Mouse (Mus musculus): Measurements from ENCODE around the gene Slc17a5.

Slc17a5 gene

GRCm38 (mm10) chr9:78558586-78559214 lies 29.1 kb downstream of the Slc17a5 start:
- DNase-seq (ENCODE audit: low spot score), result peak; percentile 55

- no peak for DNase-seq (ENCODE audit: low spot score)
These were observed 30.8 kb downstream of the Slc17a5 start for GRCm38 (mm10) chr9:78557041-78557440.

- peak; percentile 61 for DNase-seq (ENCODE audit: low spot score)
These were observed 34.9 kb downstream of the Slc17a5 start for GRCm38 (mm10) chr9:78552984-78553383.

GRCm38 (mm10) chr9:78551761-78552160 lies 36.1 kb downstream of the Slc17a5 start:
- no peak for DNase-seq (ENCODE audit: low spot score)

GRCm38 (mm10) chr9:78547742-78548141 lies 40.1 kb downstream of the Slc17a5 start:
- DNase-seq (ENCODE audit: low spot score), result no peak

GRCm38 (mm10) chr9:78546944-78547343 lies 40.9 kb downstream of the Slc17a5 start:
- DNase-seq (ENCODE audit: low spot score), result no peak

- no peak for DNase-seq (ENCODE audit: low spot score)
These were observed 46.1 kb downstream of the Slc17a5 start for GRCm38 (mm10) chr9:78541758-78542157.

GRCm38 (mm10) chr9:78538421-78538820 lies 49.4 kb downstream of the Slc17a5 start:
- DNase-seq (ENCODE audit: low spot score), result no peak

- DNase-seq (ENCODE audit: low spot score), result no peak
These were observed 50.5 kb downstream of the Slc17a5 start for GRCm38 (mm10) chr9:78537154-78537873.

GRCm38 (mm10) chr9:78534606-78535005 lies 53.2 kb downstream of the Slc17a5 start:
- peak; percentile 54 for DNase-seq (ENCODE audit: low spot score)

- peak; percentile 85 for DNase-seq (ENCODE audit: low spot score)
These were observed 54.4 kb downstream of the Slc17a5 start for GRCm38 (mm10) chr9:78533296-78533935.

GRCm38 (mm10) chr9:78532341-78532819 lies 55.5 kb downstream of the Slc17a5 start:
- peak; percentile 78 for DNase-seq (ENCODE audit: low spot score)

GRCm38 (mm10) chr9:78531816-78532215 lies 56.0 kb downstream of the Slc17a5 start:
- no peak for DNase-seq (ENCODE audit: low spot score)

GRCm38 (mm10) chr9:78527767-78528381 lies 60.0 kb downstream of the Slc17a5 start:
- peak; percentile 82 for DNase-seq (ENCODE audit: low spot score)

GRCm38 (mm10) chr9:78527301-78527761 lies 60.5 kb downstream of the Slc17a5 start:
- DNase-seq (ENCODE audit: low spot score), result peak; percentile 91

- DNase-seq (ENCODE audit: low spot score), result no peak
These were observed 61.6 kb downstream of the Slc17a5 start for GRCm38 (mm10) chr9:78526206-78526605.

- DNase-seq (ENCODE audit: low spot score), result no peak
These were observed 62.2 kb downstream of the Slc17a5 start for GRCm38 (mm10) chr9:78525451-78526135.

- no peak for DNase-seq (ENCODE audit: low spot score)
These were observed 66.2 kb downstream of the Slc17a5 start for GRCm38 (mm10) chr9:78521689-78522088.

- no peak for DNase-seq (ENCODE audit: low spot score)
These were observed 66.8 kb downstream of the Slc17a5 start for GRCm38 (mm10) chr9:78520780-78521601.

- DNase-seq (ENCODE audit: low spot score), result peak; percentile 94
These were observed 67.6 kb downstream of the Slc17a5 start for GRCm38 (mm10) chr9:78520127-78520779.
